Mouse (Mus musculus): ENCODE measurements around the gene St6galnac3. TPM values are rescaled to one million over a fixed set of nuclear protein-coding genes. Genes with fewer than 3 reads are reported as not detected.

The St6galnac3 gene
- polyA plus RNA-seq, 1 experiment = 2.5 TPM

GRCm38 (mm10) chr3:153344979-153345378, 380.0 kb downstream of the St6galnac3 start:
- H3K4me1 ChIP-seq (ENCODE audit: control insufficient read depth, insufficient read depth, low read length) = no peaks in the 10 kb centered on the region
- no peak overlapping the region for H3K4me3 ChIP-seq (ENCODE audit: insufficient read depth, low read length)
- no peak overlapping the region for H3K27ac ChIP-seq (ENCODE audit: insufficient read depth, low read length)
- TF ChIP-seq CTCF (IDR thresholded peaks at IDR 0.05; ENCODE audit: borderline replicate concordance, insufficient read depth, low read length) = no peak

GRCm38 (mm10) chr3:153339940-153340339, 385.0 kb downstream of the St6galnac3 start:
- no peak for TF ChIP-seq CTCF (IDR thresholded peaks at IDR 0.05; ENCODE audit: borderline replicate concordance, insufficient read depth, low read length)
- no peak for TF ChIP-seq POLR2A (IDR thresholded peaks at IDR 0.05; ENCODE audit: low read depth, low read length)

DNA sequence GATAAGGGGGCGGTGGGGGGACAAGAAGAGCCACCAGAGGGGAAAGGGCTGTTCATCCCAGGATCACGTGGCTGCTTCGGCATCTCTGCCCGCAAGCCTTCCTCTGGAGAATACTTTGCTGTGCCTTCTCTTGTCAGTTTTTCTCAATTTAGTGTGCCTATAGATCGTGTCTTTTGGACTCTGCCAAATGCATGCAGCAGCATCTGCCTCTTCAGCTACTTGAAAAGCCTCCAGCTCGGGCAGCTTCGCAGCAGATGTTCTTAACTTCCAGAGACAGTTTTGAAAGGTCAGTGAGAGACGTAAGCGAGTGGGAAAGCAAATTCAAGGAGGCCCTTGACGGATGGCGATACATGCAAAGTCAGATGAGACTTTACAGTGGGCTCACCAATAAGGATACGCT, 385.9 kb downstream of the St6galnac3 start:
- H3K4me1 ChIP-seq (ENCODE audit: control insufficient read depth, insufficient read depth, low read length) = no peaks in the 10 kb centered on the region
- no peak overlapping the region for H3K4me3 ChIP-seq (ENCODE audit: insufficient read depth, low read length)
- H3K27ac ChIP-seq (ENCODE audit: insufficient read depth, low read length) = no peak overlapping the region
- no peak for TF ChIP-seq POLR2A (IDR thresholded peaks at IDR 0.05; ENCODE audit: low read depth, low read length)
- no peak for TF ChIP-seq CTCF (IDR thresholded peaks at IDR 0.05; ENCODE audit: borderline replicate concordance, insufficient read depth, low read length)

More at GRCm38 (mm10) chr3:153339940-153340339, 385.0 kb downstream of the St6galnac3 start:
- Histone ChIP-seq H3K27ac (ENCODE audit: insufficient read depth, low read length) (no peak overlapping the region), H3K4me3 (ENCODE audit: insufficient read depth, low read length) (no peak overlapping the region), H3K4me1 (ENCODE audit: control insufficient read depth, insufficient read depth, low read length) (no peaks in the 10 kb centered on the region)

DNA sequence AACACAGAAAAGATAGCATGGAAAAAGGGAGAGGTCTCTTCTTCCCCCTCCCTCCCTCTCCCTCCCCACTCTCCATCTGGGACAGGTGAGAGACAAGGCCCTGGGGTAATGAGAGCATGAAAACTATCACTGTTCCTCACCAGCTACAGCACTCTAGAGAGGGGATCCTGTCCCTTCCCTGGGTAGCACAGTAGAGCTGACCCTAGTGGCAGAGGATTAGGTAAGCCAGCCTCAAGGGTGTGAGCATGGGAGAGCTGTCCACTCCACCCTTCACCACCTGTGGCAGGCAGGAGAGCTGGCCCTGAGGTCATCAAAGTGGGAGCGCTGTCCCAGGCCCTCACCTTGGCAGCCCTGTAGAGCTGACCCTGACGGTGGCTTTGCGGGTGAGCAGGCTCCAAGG, 387.2 kb downstream of the St6galnac3 start:
- TF ChIP-seq POLR2A (IDR thresholded peaks at IDR 0.05; ENCODE audit: low read depth, low read length) (no peak), CTCF (IDR thresholded peaks at IDR 0.05; ENCODE audit: borderline replicate concordance, insufficient read depth, low read length) (no peak)
- Histone ChIP-seq H3K27ac (ENCODE audit: insufficient read depth, low read length) (no peak overlapping the region), H3K4me1 (ENCODE audit: control insufficient read depth, insufficient read depth, low read length) (no peaks in the 10 kb centered on the region), H3K4me3 (ENCODE audit: insufficient read depth, low read length) (no peak overlapping the region)

- no peak for TF ChIP-seq CTCF (IDR thresholded peaks at IDR 0.05; ENCODE audit: borderline replicate concordance, insufficient read depth, low read length)
- no peak for TF ChIP-seq POLR2A (IDR thresholded peaks at IDR 0.05; ENCODE audit: low read depth, low read length)
- H3K27ac ChIP-seq (ENCODE audit: insufficient read depth, low read length) = no peak overlapping the region
- no peak overlapping the region for H3K4me3 ChIP-seq (ENCODE audit: insufficient read depth, low read length)
- H3K4me1 ChIP-seq (ENCODE audit: control insufficient read depth, insufficient read depth, low read length) = no peaks in the 10 kb centered on the region
These were observed 387.8 kb downstream of the St6galnac3 start for GRCm38 (mm10) chr3:153337221-153337620.

DNA sequence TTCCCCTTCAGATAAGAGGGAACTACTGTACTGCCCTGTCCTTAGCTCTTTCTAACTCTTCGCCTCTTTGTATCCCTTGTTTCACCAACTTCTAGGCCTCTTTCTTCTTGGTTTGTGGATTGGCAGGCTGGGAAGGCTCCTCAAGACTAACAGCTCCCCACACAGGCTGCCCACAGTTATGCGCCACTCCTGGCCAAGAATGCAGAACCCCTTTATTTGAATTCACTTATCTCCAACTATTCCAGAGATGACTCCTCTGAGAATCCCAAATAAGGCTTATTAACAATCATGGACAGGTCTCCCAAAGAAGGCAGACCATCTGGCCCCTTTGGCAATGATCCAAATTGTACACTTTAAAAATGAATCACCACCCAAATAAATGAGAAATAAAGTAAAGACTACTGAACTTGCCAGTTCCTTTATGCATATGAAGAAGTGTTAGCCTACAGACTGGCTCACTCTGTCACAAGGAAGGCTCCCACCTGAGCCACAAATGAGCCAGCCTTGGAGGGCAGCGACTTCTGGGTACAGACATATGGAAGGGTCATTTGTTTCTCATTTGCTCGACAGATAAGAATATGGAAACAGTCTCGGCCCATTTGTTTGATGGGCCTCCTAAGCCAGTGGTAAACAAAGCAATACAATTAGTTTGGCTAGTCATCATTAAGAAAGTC, 390.7 kb downstream of the St6galnac3 start:
- Histone ChIP-seq H3K27ac (ENCODE audit: insufficient read depth, low read length) (no peak overlapping the region), H3K4me3 (ENCODE audit: insufficient read depth, low read length) (no peak overlapping the region), H3K4me1 (ENCODE audit: control insufficient read depth, insufficient read depth, low read length) (no peaks in the 10 kb centered on the region)
- TF ChIP-seq CTCF (IDR thresholded peaks at IDR 0.05; ENCODE audit: borderline replicate concordance, insufficient read depth, low read length) = no peak
- no peak for TF ChIP-seq POLR2A (IDR thresholded peaks at IDR 0.05; ENCODE audit: low read depth, low read length)

DNA sequence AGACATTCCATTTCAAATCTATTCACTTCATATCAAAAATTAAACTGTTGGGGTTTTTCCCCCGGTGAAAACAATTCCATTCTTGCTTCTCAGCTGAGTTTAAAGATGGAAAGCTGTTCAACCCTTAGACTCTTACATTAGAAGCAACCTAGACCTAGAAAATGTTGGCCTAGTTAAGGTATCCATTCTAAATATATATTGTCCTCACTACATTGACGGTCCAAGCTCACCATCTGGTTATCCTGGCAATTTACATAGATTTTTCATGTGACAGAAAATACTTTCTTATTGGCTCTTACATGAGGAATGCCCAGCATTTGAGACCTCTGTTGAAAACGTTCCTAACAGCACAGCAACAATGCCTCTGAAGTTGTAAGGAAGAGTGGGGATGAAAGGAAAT, 400.7 kb downstream of the St6galnac3 start:
- Histone ChIP-seq H3K27ac (ENCODE audit: insufficient read depth, low read length) (no peak overlapping the region), H3K4me1 (ENCODE audit: control insufficient read depth, insufficient read depth, low read length) (no peaks in the 10 kb centered on the region), H3K4me3 (ENCODE audit: insufficient read depth, low read length) (no peak overlapping the region)
- TF ChIP-seq POLR2A (IDR thresholded peaks at IDR 0.05; ENCODE audit: low read depth, low read length) (no peak), CTCF (IDR thresholded peaks at IDR 0.05; ENCODE audit: borderline replicate concordance, insufficient read depth, low read length) (no peak)

DNA sequence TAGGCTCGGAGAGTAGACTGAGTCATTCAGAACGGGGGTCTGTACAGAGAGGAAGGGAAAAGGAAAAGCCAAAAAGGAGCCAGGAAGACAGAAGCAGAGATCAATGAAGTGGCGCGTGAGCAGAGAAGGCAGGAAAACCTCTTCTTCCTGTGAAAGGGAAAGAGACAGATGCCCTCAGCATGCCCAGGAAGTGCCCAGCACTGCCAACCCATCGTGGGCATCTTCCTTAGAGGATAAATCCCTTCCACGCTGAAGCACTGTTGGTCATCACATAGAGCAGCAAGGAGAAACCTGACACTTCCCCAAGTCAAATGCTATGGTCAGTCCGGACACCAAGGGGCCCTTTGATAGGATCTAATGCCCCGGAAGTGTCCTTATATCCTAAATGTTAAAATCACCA, 401.5 kb downstream of the St6galnac3 start:
- TF ChIP-seq POLR2A (IDR thresholded peaks at IDR 0.05; ENCODE audit: low read depth, low read length) (no peak), CTCF (IDR thresholded peaks at IDR 0.05; ENCODE audit: borderline replicate concordance, insufficient read depth, low read length) (no peak)
- H3K27ac ChIP-seq (ENCODE audit: insufficient read depth, low read length) = no peak overlapping the region
- no peak overlapping the region for H3K4me3 ChIP-seq (ENCODE audit: insufficient read depth, low read length)
- H3K4me1 ChIP-seq (ENCODE audit: control insufficient read depth, insufficient read depth, low read length) = no peaks in the 10 kb centered on the region

DNA sequence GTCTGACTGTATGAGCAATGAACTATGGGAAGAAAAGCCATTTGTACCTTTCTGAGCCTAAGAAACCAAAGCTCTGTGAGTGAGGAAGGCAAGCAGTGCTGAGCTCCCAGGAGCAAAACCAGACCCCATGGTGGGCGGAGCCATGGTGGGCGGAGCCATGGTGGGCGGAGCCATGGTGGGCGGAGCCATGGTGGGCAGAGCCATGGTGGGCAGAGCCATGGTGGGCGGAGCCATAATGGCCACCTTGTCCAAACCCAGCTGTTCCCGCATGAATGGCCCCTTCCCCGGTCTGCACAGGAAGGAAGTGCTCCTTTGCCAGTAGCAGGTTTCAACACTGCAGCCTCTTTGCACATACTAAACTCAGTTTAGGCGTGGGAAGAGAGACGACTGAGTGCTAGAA, 411.4 kb downstream of the St6galnac3 start:
- Histone ChIP-seq H3K4me1 (ENCODE audit: control insufficient read depth, insufficient read depth, low read length) (no peaks in the 10 kb centered on the region), H3K27ac (ENCODE audit: insufficient read depth, low read length) (no peak overlapping the region), H3K4me3 (ENCODE audit: insufficient read depth, low read length) (no peak overlapping the region)
- no peak for TF ChIP-seq CTCF (IDR thresholded peaks at IDR 0.05; ENCODE audit: borderline replicate concordance, insufficient read depth, low read length)
- TF ChIP-seq POLR2A (IDR thresholded peaks at IDR 0.05; ENCODE audit: low read depth, low read length) = no peak

DNA sequence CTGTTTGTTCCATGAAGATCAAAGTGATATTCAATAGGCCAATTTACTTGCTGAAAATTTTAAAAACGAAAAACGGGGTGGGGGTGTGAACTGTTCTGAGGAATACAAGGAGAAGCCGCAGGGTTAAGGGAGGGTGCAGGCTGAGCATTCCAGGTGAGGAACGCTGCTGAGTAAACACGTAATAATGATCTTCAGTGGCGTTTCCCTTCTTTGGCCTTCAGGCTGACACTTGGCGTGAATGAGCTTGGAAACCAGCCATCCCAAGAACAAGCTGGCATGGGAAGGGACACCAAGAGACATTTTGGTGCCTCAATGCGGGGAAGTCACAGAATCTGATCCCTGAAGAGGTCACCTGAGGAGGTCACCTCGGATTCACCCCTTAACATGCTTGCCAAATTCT, 411.8 kb downstream of the St6galnac3 start:
- Histone ChIP-seq H3K4me3 (ENCODE audit: insufficient read depth, low read length) (no peak overlapping the region), H3K27ac (ENCODE audit: insufficient read depth, low read length) (no peak overlapping the region), H3K4me1 (ENCODE audit: control insufficient read depth, insufficient read depth, low read length) (no peaks in the 10 kb centered on the region)
- TF ChIP-seq CTCF (IDR thresholded peaks at IDR 0.05; ENCODE audit: borderline replicate concordance, insufficient read depth, low read length) (no peak), POLR2A (IDR thresholded peaks at IDR 0.05; ENCODE audit: low read depth, low read length) (no peak)

Data from embryonic fibroblast, embryonic 13.5 days (primary cell).